Mouse (Mus musculus): ENCODE data around the gene Mog.

- no peak for TF ChIP-seq CTCF (IDR thresholded peaks at IDR 0.05; ENCODE audit: low read depth)
- no peak for TF ChIP-seq EP300 (optimal IDR thresholded peaks at IDR 0.05)
Observed at GRCm38 (mm10) chr17:37067861-37068260, 44.7 kb upstream of the Mog start.

Measured in stomach, postnatal 0 days (tissue).